9 mouse cellular contexts compared by ENCODE assay signal in genomic region chr8:97004131-97004530, GRCm38 (mm10).
A peak's percentile ranks its signal among the peaks of the same experiment; 100 is the strongest.
DNase-seq lines count a peak whose midpoint lies in the region; ATAC-seq lines count a peak whose summit lies in the region.
"Had no signal": no experiment of that assay in that cellular context is flagged by ENCODE, and none has a peak within 500 bp of the region (broad histone marks: within the 10 kb centered on the region; RNA-seq: fewer than 3 reads in every experiment).

No protein-coding gene starts in this region.

- H3K27ac ChIP-seq in heart, embryonic 11.5 days (ENCODE audit: low read depth, low read length): no peak overlapping the region
- H3K27ac ChIP-seq: neural tube, embryonic 12.5 days had no signal

- no peaks in the 10 kb centered on the region for H3K36me3 ChIP-seq in heart, embryonic 11.5 days (ENCODE audit: control insufficient read depth, insufficient read depth, low read length)
- H3K36me3 ChIP-seq: neural tube, embryonic 12.5 days had no signal

- no peak overlapping the region for H3K9ac ChIP-seq in heart, embryonic 11.5 days (ENCODE audit: low read depth, low read length)
- H3K9ac ChIP-seq: neural tube, embryonic 12.5 days had no signal

- H3K4me2 ChIP-seq in heart, embryonic 11.5 days: no peak overlapping the region
- H3K4me2 ChIP-seq: neural tube, embryonic 12.5 days had no signal

- no peaks in the 10 kb centered on the region for H3K9me3 ChIP-seq in heart, embryonic 11.5 days (replicated peaks; ENCODE audit: control insufficient read depth, low read length)
- H3K9me3 ChIP-seq: neural tube, embryonic 12.5 days had no signal

- H3K4me1 ChIP-seq in heart, embryonic 11.5 days (ENCODE audit: control insufficient read depth, insufficient read depth, low read length): no peaks in the 10 kb centered on the region
- H3K4me1 ChIP-seq: neural tube, embryonic 12.5 days had no signal

- DNase-seq in heart, postnatal 10 days: peak; percentile 20 to 26
- peak; percentile 4 for DNase-seq in ovary, postnatal 36 days (ENCODE audit: low spot score)
- DNase-seq in ovary, adult 18-20 months (ENCODE audit: low spot score): no peak
- peak; percentile 64 to 76 for DNase-seq in cerebellum, postnatal 25 days
- DNase-seq in retina, postnatal 1 day: peak; percentile 4
- no peak for DNase-seq in left cerebral cortex, adult 18-20 months (ENCODE audit: low spot score in 2 of 2)

- no peak for ATAC-seq in heart, embryonic 11.5 days (replicated peaks; ENCODE audit: insufficient number of reproducible peaks, low FRiP score, low TSS enrichment)

- intact Hi-C loops in heart, postnatal 10 days (cut with DNase I): no loop called here

- H3K4me3 ChIP-seq in heart, embryonic 11.5 days (ENCODE audit: low read depth, low read length): no peak overlapping the region
- H3K4me3 ChIP-seq: erythroblast, embryonic 14.5 days; neural tube, embryonic 12.5 days had no signal

- H3K27me3 ChIP-seq in heart, embryonic 11.5 days (ENCODE audit: control insufficient read depth, insufficient read depth, low read length): no peaks in the 10 kb centered on the region
- H3K27me3 ChIP-seq: neural tube, embryonic 12.5 days had no signal

- WGBS in heart, embryonic 11.5 days (ENCODE audit: insufficient replicate concordance): 36% methylated on average over 3 of the region's 3 CpGs

Comparison
In these comparisons a context has a peak if more than half of its experiments do, and no peak if none do; other contexts are left out.
1. DNase-seq: peak in heart, postnatal 10 days (2 of 2), ovary, postnatal 36 days (single experiment), cerebellum, postnatal 25 days (2 of 2) and retina, postnatal 1 day (single experiment); none in ovary, adult 18-20 months (single experiment) and left cerebral cortex, adult 18-20 months (0 of 2).